Mouse (Mus musculus): ENCODE measurements at regions not wholly inside any gene's neighbourhood (a gene's known extent, or its start where the extent isn't known, plus 50 kb on each side); places are given as distances from the start of the nearest gene placed in this dataset.
A peak's percentile ranks its signal among the peaks of the same experiment; 100 is the strongest.

- intact Hi-C loops (cut with DNase I): no loop called here
- no peak for DNase-seq
These were observed 62.2 kb upstream of the Teddm2 start for GRCm38 (mm10) chr1:153962161-153962720.

GRCm38 (mm10) chr1:153963744-153964342 is 63.8 kb upstream of the Teddm2 start:
- intact Hi-C loops (cut with DNase I): no loop called here
- no peak for DNase-seq

GRCm38 (mm10) chr1:153969401-153969800 is 69.4 kb upstream of the Teddm2 start:
- intact Hi-C loops (cut with DNase I): no loop called here
- DNase-seq: no peak

GRCm38 (mm10) chr1:153974300-153974699 is 74.3 kb upstream of the Teddm2 start:
- intact Hi-C loops (cut with DNase I): no loop called here
- no peak for DNase-seq

- intact Hi-C loops (cut with DNase I): no loop called here
- no peak for DNase-seq
These were observed 78.1 kb upstream of the Teddm2 start for GRCm38 (mm10) chr1:153977963-153978726.

- intact Hi-C loops (cut with DNase I): no loop called here
- DNase-seq: peak; percentile 31 to 38
These were observed 80.9 kb upstream of the Teddm2 start for GRCm38 (mm10) chr1:153980886-153981285.

- no peak for DNase-seq
- intact Hi-C loops (cut with DNase I): no loop called here
These were observed 85.6 kb upstream of the Teddm2 start for GRCm38 (mm10) chr1:153985595-153985994.

GRCm38 (mm10) chr1:153986632-153987031 is 86.6 kb upstream of the Teddm2 start:
- intact Hi-C loops (cut with DNase I): no loop called here
- no peak for DNase-seq

GRCm38 (mm10) chr1:153988297-153988696 is 88.3 kb upstream of the Teddm2 start:
- intact Hi-C loops (cut with DNase I): no loop called here
- DNase-seq: no peak

- no peak for DNase-seq
- intact Hi-C loops (cut with DNase I): no loop called here
These were observed 90.8 kb upstream of the Teddm2 start for GRCm38 (mm10) chr1:153990651-153991435.

GRCm38 (mm10) chr1:153992466-153992865 is 92.4 kb upstream of the Teddm2 start:
- DNase-seq: no peak
- intact Hi-C loops (cut with DNase I): no loop called here

GRCm38 (mm10) chr1:153994871-153995270 is 94.8 kb upstream of the Teddm2 start:
- intact Hi-C loops (cut with DNase I): no loop called here
- DNase-seq: no peak

GRCm38 (mm10) chr1:153997201-153998181 is 97.5 kb upstream of the Teddm2 start:
- intact Hi-C loops (cut with DNase I): no loop called here
- no peak for DNase-seq

- intact Hi-C loops (cut with DNase I): no loop called here
- DNase-seq: no peak
These were observed 99.7 kb upstream of the Teddm2 start for GRCm38 (mm10) chr1:153999776-154000175.

- intact Hi-C loops (cut with DNase I): no loop called here
- DNase-seq: no peak
These were observed 103.6 kb upstream of the Teddm2 start for GRCm38 (mm10) chr1:154003669-154004068.

- DNase-seq: no peak
- intact Hi-C loops (cut with DNase I): no loop called here
These were observed 104.6 kb upstream of the Teddm2 start for GRCm38 (mm10) chr1:154004647-154005046.

- intact Hi-C loops (cut with DNase I): no loop called here
- no peak for DNase-seq
These were observed 106.0 kb upstream of the Teddm2 start for GRCm38 (mm10) chr1:154006055-154006454.

GRCm38 (mm10) chr1:154007440-154007839 is 107.4 kb upstream of the Teddm2 start:
- intact Hi-C loops (cut with DNase I): no loop called here
- DNase-seq: no peak

- intact Hi-C loops (cut with DNase I): no loop called here
- DNase-seq: no peak
These were observed 108.7 kb upstream of the Teddm2 start for GRCm38 (mm10) chr1:154008593-154009310.
